Mouse (Mus musculus) liver, postnatal 0 days (tissue): ENCODE results near the gene Cux2.

Source experiments
- CTCF ChIP-seq: sonication (generic); IDR thresholded peaks from 2 replicates; pipeline ENCODE4 v1.5.1; 2016; ENCODE audit warnings: antibody characterized with exemption, low read depth
- EP300 ChIP-seq: IDR thresholded peaks from 2 replicates; pipeline ENCODE4 v1.6.1; 2016; ENCODE audit warnings: antibody characterized with exemption, low read depth, mild to moderate bottlenecking

DNA sequence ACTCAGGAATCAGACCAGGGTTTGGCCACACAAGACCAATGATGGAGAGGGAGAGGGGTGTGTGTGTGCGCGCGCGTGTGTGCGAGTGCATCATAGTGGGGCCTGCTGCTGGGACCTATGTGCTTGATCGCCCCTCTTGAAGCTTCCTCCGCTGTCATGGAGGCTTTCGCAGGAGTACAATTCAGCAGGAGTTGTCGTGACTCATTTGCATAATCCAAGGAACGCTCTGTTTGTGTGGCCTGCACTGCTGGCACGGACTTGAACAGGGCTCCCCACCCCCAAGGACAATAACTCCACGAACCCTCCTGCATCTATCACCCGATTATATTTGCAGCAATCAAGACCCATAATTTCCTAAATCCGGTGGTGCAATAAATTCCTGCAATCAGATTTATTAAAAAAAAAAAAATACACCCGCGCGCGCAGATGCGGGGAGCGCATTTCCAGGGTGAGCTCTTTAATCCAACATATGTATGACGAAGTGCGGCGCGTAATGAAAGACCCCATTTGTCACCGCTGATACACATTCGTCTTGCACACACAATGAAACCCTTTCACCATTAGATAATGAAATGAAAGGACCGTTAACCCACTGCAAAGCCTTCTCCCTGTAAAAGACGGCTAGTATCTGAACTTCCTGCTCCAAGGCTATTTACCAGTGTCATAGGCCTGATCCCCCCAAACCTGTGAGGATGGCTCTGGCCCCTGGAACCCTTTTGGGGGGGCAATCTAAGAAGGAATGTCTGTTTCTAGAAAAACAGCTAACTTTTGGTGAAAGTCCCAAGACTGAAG, 124.0 kb downstream of the Cux2 start:
- TF ChIP-seq CTCF, result no peak
- TF ChIP-seq EP300, result no peak
